ENCODE assay signal across 14 mouse cellular contexts in genomic region chr9:15439319-15439980, GRCm38 (mm10). TPM values are rescaled to one million over a fixed set of nuclear protein-coding genes. Genes with fewer than 3 reads are reported as not detected.
DNase-seq lines count a peak whose midpoint lies in the region; ATAC-seq and TF ChIP-seq lines count a peak whose summit lies in the region.
"Had no signal": no experiment of that assay in that cellular context is flagged by ENCODE, and none has a peak within 500 bp of the region (broad histone marks: within the 10 kb centered on the region; RNA-seq: fewer than 3 reads in every experiment).

No protein-coding gene starts in this region.

- TF ChIP-seq EP300 in CH12.LX (IDR thresholded peaks at IDR 0.05; ENCODE audit: low read length): no peak

- H3K27me3 ChIP-seq in CH12.LX (replicated peaks): no peaks in the 10 kb centered on the region
- H3K27me3 ChIP-seq in lung, embryonic 15.5 days: no peaks in the 10 kb centered on the region
- no peaks in the 10 kb centered on the region for H3K27me3 ChIP-seq in midbrain, embryonic 14.5 days (ENCODE audit: control insufficient read depth, insufficient read depth, low read length)
- H3K27me3 ChIP-seq: heart, embryonic 12.5 days had no signal

- peaks cover 0 to 2% of the 10 kb centered on the region in 2 experiments; a peak in 2 of 4 replicates for H3K4me1 ChIP-seq in CH12.LX (ENCODE audit: control insufficient read depth in 1 of 2, insufficient read depth in 2 of 2)
- H3K4me1 ChIP-seq in lung, embryonic 15.5 days: no peaks in the 10 kb centered on the region
- no peaks in the 10 kb centered on the region for H3K4me1 ChIP-seq in midbrain, embryonic 14.5 days (ENCODE audit: control insufficient read depth, insufficient read depth, low read length)
- H3K4me1 ChIP-seq: embryonic facial prominence, embryonic 10.5 days; heart, embryonic 12.5 days had no signal

- H3K9ac ChIP-seq in CH12.LX (ENCODE audit: insufficient read depth, low read depth): no peak overlapping the region
- H3K9ac ChIP-seq in lung, embryonic 15.5 days: no peak overlapping the region
- no peak overlapping the region for H3K9ac ChIP-seq in midbrain, embryonic 14.5 days (replicated peaks; ENCODE audit: low read length)
- H3K9ac ChIP-seq: heart, embryonic 12.5 days; liver, postnatal 0 days had no signal

- no peak overlapping the region for H3K4me2 ChIP-seq in CH12.LX (ENCODE audit: insufficient read depth, low read depth, poor library complexity, severe bottlenecking)
- H3K4me2 ChIP-seq in lung, embryonic 15.5 days: no peak overlapping the region
- no peak overlapping the region for H3K4me2 ChIP-seq in midbrain, embryonic 14.5 days (ENCODE audit: low read length)
- H3K4me2 ChIP-seq: heart, embryonic 12.5 days had no signal

- no peaks in the 10 kb centered on the region for H3K36me3 ChIP-seq in CH12.LX (replicated peaks in 1 of 2; ENCODE audit: control insufficient read depth in 1 of 2, insufficient read depth in 1 of 2, low read length in 1 of 2)
- no peaks in the 10 kb centered on the region for H3K36me3 ChIP-seq in lung, embryonic 15.5 days
- no peaks in the 10 kb centered on the region for H3K36me3 ChIP-seq in midbrain, embryonic 14.5 days (ENCODE audit: control insufficient read depth, insufficient read depth, low read length)
- H3K36me3 ChIP-seq: embryonic facial prominence, embryonic 10.5 days; heart, embryonic 12.5 days had no signal

- no peak for TF ChIP-seq RAD21 in CH12.LX (IDR thresholded peaks at IDR 0.05; ENCODE audit: low read depth, low read length)

- no peak for TF ChIP-seq POLR2A in CH12.LX (IDR thresholded peaks at IDR 0.05; ENCODE audit: low read depth, low read length)

- no peak overlapping the region for H3K4me3 ChIP-seq in CH12.LX (replicated peaks in 1 of 3; ENCODE audit: low read depth in 2 of 3, low read length in 2 of 3, poor library complexity in 1 of 3)
- H3K4me3 ChIP-seq in lung, embryonic 15.5 days: no peak overlapping the region
- H3K4me3 ChIP-seq in midbrain, embryonic 14.5 days (replicated peaks; ENCODE audit: low read depth, low read length): no peak overlapping the region
- H3K4me3 ChIP-seq: embryonic facial prominence, embryonic 10.5 days; heart, embryonic 12.5 days; left cerebral cortex, adult 2 months had no signal

- ATAC-seq in lung, embryonic 15.5 days (ENCODE audit: borderline replicate concordance, extremely low read depth, low FRiP score, low TSS enrichment): 0 out of 2 replicates have a peak, but pooled peaks have one; percentile 46
- no peak for ATAC-seq in midbrain, embryonic 14.5 days (ENCODE audit: low FRiP score, low TSS enrichment)
- ATAC-seq: activated CD4-positive, CD25-positive, alpha-beta regulatory T cell, adult 4 months; liver, postnatal 0 days had no signal

- dilution Hi-C loops in CH12.LX (cut with MboI; ENCODE audit: extremely low pct_ligation_motif_present, extremely low pct_unique_long_range_greater_than_20kb, low sequenced_read_pairs): no loop called here

- 49% methylated on average over 4 of the region's 4 CpGs for WGBS in lung, embryonic 15.5 days
- WGBS in midbrain, embryonic 14.5 days: 74% methylated on average over 4 of the region's 4 CpGs

- peak; percentile 77 for DNase-seq in heart, adult 11 months
- no peak for DNase-seq in heart, adult 9 months (ENCODE audit: low spot score in 2 of 2)
- no peak for DNase-seq in CH12.LX (ENCODE audit: extremely low read depth)
- DNase-seq in kidney, adult 18-20 months: peak; percentile 23
- no peak for DNase-seq in thymus, postnatal 10 days (ENCODE audit: low spot score in 2 of 2)
- DNase-seq in midbrain, embryonic 14.5 days: no peak
- no peak for DNase-seq in layer of hippocampus, postnatal 25 days (ENCODE audit: extremely low spot score in 1 of 2, low spot score in 1 of 2)
- DNase-seq: cerebellum, adult 11 months; liver, postnatal 0 days had no signal

- no peak overlapping the region for H3K27ac ChIP-seq in CH12.LX (ENCODE audit: insufficient read depth, low read depth)
- H3K27ac ChIP-seq in lung, embryonic 15.5 days: no peak overlapping the region
- no peak overlapping the region for H3K27ac ChIP-seq in midbrain, embryonic 14.5 days (replicated peaks; ENCODE audit: low read depth, low read length)
- H3K27ac ChIP-seq: embryonic facial prominence, embryonic 10.5 days; left cerebral cortex, adult 2 months had no signal

- in situ Hi-C loops in CH12.LX (cut with MboI; ENCODE audit: low pct_ligation_motif_present, low pct_unique_long_range_greater_than_20kb, low sequenced_read_pairs): loop anchor here (25.0 kb wide), 1 partner anchor 423 kb away; the partner anchor contains the start of gene Mtnr1b

- no peak for TF ChIP-seq CTCF in CH12.LX (conservative IDR thresholded peaks at IDR 0.05 in 1 of 2, IDR thresholded peaks at IDR 0.05 in 1 of 2; ENCODE audit: low read depth in 2 of 2, low read length in 2 of 2)

- no peaks in the 10 kb centered on the region for H3K9me3 ChIP-seq in CH12.LX (replicated peaks; ENCODE audit: low read length)
- no peaks in the 10 kb centered on the region for H3K9me3 ChIP-seq in lung, embryonic 15.5 days
- no peaks in the 10 kb centered on the region for H3K9me3 ChIP-seq in midbrain, embryonic 14.5 days (ENCODE audit: control insufficient read depth, low read length)
- H3K9me3 ChIP-seq: embryonic facial prominence, embryonic 10.5 days; heart, embryonic 12.5 days had no signal

- no peaks in the 10 kb centered on the region for H3K79me2 ChIP-seq in CH12.LX (replicated peaks; ENCODE audit: control insufficient read depth, extremely low read depth, insufficient read depth, poor library complexity, severe bottlenecking)

TF ChIP-seq in CH12.LX, 34 proteins besides CTCF, POLR2A, EP300 and RAD21:
- peak; percentile 48; the same call in 1 of the 2 replicates for TF ChIP-seq MAX (IDR thresholded peaks at IDR 0.05; ENCODE audit: low read length)
- TF ChIP-seq PAX5 (IDR thresholded peaks at IDR 0.05; ENCODE audit: low read length): no peak
- no peak for TF ChIP-seq MEF2A (IDR thresholded peaks at IDR 0.05; ENCODE audit: borderline replicate concordance, low read depth, low read length)
- no peak for TF ChIP-seq KAT2A (IDR thresholded peaks at IDR 0.05; ENCODE audit: insufficient replicate concordance, low read length)
- TF ChIP-seq MAFK (IDR thresholded peaks at IDR 0.05; ENCODE audit: insufficient replicate concordance, low read length): no peak
- TF ChIP-seq ZNF384 (IDR thresholded peaks at IDR 0.05; ENCODE audit: low read depth, low read length): no peak
- no peak for TF ChIP-seq HCFC1 (IDR thresholded peaks at IDR 0.05; ENCODE audit: low read depth, low read length)
- no peak for TF ChIP-seq RCOR1 (conservative IDR thresholded peaks at IDR 0.05; ENCODE audit: low read depth, low read length)
TF ChIP-seq in CH12.LX: peak in this region for 1.

RNA-seq across cellular contexts. Expression of gene Smco4, which starts 53.8 kb away (rescaled TPM):
- total RNA-seq in CH12.LX (2012; rRNA removed) (46.2 and 49.6 TPM in 2 replicates), CH12.LX (2014; rRNA removed) (24.8 and 26.9 TPM in 2 replicates)
- 64.4 and 65.6 TPM in 2 replicates for polyA plus RNA-seq in CH12.LX (2012; ENCODE audit: insufficient read length, low read depth)
- 2.7 and 3.9 TPM in 2 replicates for polyA plus RNA-seq in lung, embryonic 15.5 days (2015; fragmentation: Nextera tagmentation; extraction: Ambion mirVana)
- polyA plus RNA-seq in midbrain, embryonic 14.5 days (2014; fragmentation: Nextera tagmentation; extraction: Ambion mirVana): 1.3 and 2.1 TPM in 2 replicates
- 1 to 10 TPM; 7.9 to 8.7 TPM for total RNA-seq in layer of hippocampus, postnatal 25 days (2021)

Comparison
In these comparisons a context has a peak if more than half of its experiments do, and no peak if none do; other contexts are left out.
1. DNase-seq: peak in heart, adult 11 months (single experiment) and kidney, adult 18-20 months (single experiment); none in heart, adult 9 months (0 of 2), CH12.LX (single experiment), thymus, postnatal 10 days (0 of 2), midbrain, embryonic 14.5 days (single experiment) and layer of hippocampus, postnatal 25 days (0 of 2).
2. RNA of gene Smco4, which starts 53.8 kb away (polyA plus RNA-seq): 64.4 to 65.6 TPM in CH12.LX; 2.7 to 3.9 TPM in lung, embryonic 15.5 days and 1.3 to 2.1 TPM in midbrain, embryonic 14.5 days; every median in the first group is over 10 times any median in the second.